Mouse (Mus musculus): ENCODE measurements at regions not wholly inside any gene's neighbourhood (a gene's known extent, or its start where the extent isn't known, plus 50 kb on each side); places are given as distances from the start of the nearest gene placed in this dataset.
"Not testable (repeated sequence)": the region's sequence is repeated elsewhere in the genome, so short reads cannot be mapped to it uniquely, and the experiment has no call there.

- no peak for DNase-seq (ENCODE audit: extremely low spot score, low read depth, low spot score)
Observed at GRCm38 (mm10) chr5:4349943-4350342, 157.8 kb downstream of the Mterf1b start.

- DNase-seq (ENCODE audit: extremely low spot score, low read depth, low spot score), result no peak
Observed at GRCm38 (mm10) chr5:4355609-4356224, 163.6 kb downstream of the Mterf1b start.

DNA sequence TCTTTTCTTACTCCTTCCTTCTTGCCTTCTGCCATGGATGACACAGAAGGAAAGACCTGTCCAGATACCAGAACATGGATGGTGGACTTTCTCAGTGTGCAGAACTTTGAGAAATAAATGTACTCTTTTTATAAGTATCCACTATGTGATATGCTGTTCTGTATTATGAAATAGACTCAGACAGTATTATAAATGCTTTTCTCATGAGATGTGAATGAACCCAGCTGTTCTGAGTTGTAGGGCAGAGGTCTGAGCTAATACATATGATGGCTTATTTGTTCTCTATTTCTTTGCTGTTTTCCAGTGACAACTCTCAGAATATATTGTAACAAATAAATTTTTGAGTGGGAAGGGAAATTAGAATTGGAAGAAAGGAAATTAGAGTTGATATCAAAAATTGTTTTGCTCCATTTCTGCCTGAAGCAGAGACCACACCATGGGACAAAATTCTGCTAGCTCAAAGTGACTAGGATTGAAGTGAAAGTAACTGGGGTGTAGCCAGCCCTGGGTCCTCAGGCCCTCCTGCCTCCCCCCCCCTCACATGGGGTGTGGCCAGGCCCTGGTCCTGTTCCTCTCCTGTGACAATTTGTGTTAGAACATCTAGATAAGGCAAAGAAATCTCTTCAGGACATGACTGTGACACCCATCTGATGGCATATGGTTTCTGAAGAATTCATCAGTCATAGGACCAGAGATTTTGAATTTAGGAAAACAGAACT, 164.5 kb downstream of the Mterf1b start:
- not testable (repeated sequence) for DNase-seq (ENCODE audit: extremely low spot score, low read depth, low spot score)

GRCm38 (mm10) chr5:4361547-4361946, 169.4 kb downstream of the Mterf1b start:
- not testable (repeated sequence) for DNase-seq (ENCODE audit: extremely low spot score, low read depth, low spot score)

GRCm38 (mm10) chr5:4384719-4385118, 192.6 kb downstream of the Mterf1b start:
- not testable (repeated sequence) for DNase-seq (ENCODE audit: extremely low spot score, low read depth, low spot score)

- DNase-seq (ENCODE audit: extremely low spot score, low read depth, low spot score), result no peak
Observed at GRCm38 (mm10) chr5:4391083-4391482, 198.9 kb downstream of the Mterf1b start.

DNA sequence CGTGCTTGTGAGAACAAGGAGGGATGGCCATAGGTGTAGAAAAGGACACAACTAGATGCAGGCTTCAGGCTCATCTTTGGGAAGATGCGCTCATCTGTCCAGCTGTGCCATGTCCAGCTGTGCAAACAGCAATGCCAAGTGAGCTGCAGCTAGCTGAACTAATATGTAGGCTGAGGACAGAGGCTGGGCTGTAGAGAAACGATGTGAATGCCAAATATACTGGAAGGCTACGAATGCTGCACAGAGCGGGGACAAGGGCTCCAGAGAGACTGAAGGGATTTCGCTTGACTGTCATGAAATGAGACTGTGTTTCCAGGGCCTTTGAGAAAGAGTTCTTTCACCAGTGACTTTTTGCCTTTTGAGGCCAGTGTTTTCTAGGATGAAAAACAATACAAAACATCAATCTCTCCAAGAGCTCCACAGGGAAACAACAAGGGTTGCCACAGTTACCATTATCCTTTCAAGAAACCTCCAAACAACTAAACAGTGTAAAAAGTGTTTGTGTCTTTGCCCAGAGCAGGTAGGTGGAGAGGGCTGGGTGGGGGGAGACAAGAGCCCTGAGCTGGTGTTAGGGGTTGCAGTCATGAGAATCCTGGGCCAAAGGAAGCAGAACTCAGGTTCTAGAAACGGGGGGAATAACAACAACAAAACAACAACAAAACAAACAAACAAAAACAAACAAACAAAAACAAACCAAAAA, 202.3 kb downstream of the Mterf1b start:
- not testable (repeated sequence) for DNase-seq (ENCODE audit: extremely low spot score, low read depth, low spot score)

DNA sequence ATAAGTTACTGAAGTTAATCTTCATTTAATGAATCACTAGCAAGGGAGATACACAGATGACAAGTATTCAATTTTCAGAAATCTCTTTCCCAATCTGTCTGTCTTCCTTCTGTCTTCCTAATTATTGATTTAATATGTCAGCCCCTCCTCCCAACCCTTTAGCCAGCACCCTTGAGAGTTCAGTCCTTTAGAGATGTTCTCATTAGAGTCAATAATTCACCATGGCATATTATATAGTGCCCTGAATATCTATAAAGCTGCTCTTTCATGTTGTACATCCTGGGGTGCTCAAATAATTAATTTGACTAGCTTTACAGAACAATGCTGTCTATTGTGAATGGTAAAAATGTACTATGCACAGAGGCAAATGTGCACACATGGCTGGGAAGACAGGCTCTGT, 205.9 kb downstream of the Mterf1b start:
- no peak for DNase-seq (ENCODE audit: extremely low spot score, low read depth, low spot score)

DNA sequence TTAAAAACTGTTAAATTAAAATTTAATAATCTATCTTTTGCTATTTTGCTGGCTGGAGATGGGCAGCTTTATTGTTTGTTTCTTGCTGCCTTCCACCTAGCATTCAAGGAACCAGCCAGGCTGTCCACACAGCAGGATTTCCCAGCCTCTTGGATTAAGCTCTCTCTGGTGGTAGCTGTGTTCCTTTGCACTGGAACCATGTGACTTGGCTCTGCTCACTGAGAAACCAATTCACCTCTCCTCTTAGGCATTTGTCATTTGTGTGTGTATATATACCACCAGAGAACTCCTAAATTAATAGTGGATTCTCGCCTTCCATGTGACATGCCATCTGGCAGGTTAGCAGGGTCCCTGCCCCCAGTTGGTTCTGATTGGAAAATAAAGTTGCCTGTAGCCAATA, 225.6 kb downstream of the Mterf1b start:
- DNase-seq (ENCODE audit: extremely low spot score, low read depth, low spot score), result no peak
